ENCODE assay signal across 22 mouse cellular contexts in the genomic region with DNA sequence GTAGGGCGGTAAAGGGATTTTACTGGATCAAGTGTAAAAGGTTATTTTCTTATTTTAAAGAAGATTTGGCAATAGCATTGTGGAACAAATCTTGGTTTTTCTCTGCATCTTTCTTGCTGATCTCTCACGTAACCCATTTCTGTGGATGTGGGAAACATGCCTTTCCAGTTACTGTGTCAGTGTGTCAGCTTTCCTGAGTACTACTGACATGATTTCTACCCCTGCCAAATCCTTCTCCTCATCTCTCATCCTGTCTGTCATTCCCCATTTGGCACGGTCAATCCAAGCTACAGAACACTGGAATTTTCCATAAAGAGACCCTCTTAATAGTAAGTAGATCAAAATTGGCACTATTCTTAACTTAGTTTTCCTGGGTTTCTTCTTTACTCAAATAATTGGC.
DNase-seq lines count a peak whose midpoint lies in the region; ATAC-seq and TF ChIP-seq lines count a peak whose summit lies in the region.
"Had no signal": no experiment of that assay in that cellular context is flagged by ENCODE, and none has a peak within 500 bp of the region (broad histone marks: within the 10 kb centered on the region; RNA-seq: fewer than 3 reads in every experiment).

No protein-coding gene starts in this region.

- no peak overlapping the region for H3K4me3 ChIP-seq in forebrain, embryonic 15.5 days
- H3K4me3 ChIP-seq in forebrain, embryonic 16.5 days (replicated peaks; ENCODE audit: low read length) = no peak overlapping the region
- H3K4me3 ChIP-seq in lung, embryonic 16.5 days (ENCODE audit: low read length) = no peak overlapping the region
- no peak overlapping the region for H3K4me3 ChIP-seq in lung, adult 2 months (replicated peaks; ENCODE audit: extremely low read depth, low read depth, low read length)
- H3K4me3 ChIP-seq in kidney, embryonic 14.5 days (ENCODE audit: low read length) = no peak overlapping the region
- H3K4me3 ChIP-seq: embryonic facial prominence, embryonic 13.5 days; forebrain, embryonic 10.5 days; heart, embryonic 10.5 days; hindbrain, embryonic 12.5 days had no signal

- TF ChIP-seq CTCF in lung, adult 2 months (IDR thresholded peaks at IDR 0.05; ENCODE audit: insufficient read depth, low read length) = no peak

- H3K4me2 ChIP-seq in forebrain, embryonic 15.5 days (replicated peaks) = no peak overlapping the region
- H3K4me2 ChIP-seq in forebrain, embryonic 16.5 days (ENCODE audit: low read length) = no peak overlapping the region
- H3K4me2 ChIP-seq in lung, embryonic 16.5 days (ENCODE audit: low read depth, low read length) = no peak overlapping the region
- no peak overlapping the region for H3K4me2 ChIP-seq in kidney, embryonic 14.5 days (replicated peaks; ENCODE audit: low read depth, low read length)
- H3K4me2 ChIP-seq: embryonic facial prominence, embryonic 13.5 days; hindbrain, embryonic 12.5 days had no signal

- no peak for DNase-seq in lung, adult 2 months
- peak; percentile 75 for DNase-seq in 3T3-L1 (ENCODE audit: low read depth, low spot score)
- DNase-seq in kidney, postnatal 36 days = no peak
- DNase-seq: adrenal gland, adult 8-10 months; adrenal gland, postnatal 36 days; cerebellum, adult 11 months; cerebellum, adult 9-10 months; cerebellum, postnatal 25 days; gastrocnemius, postnatal 10 days; heart, adult 18-20 months; heart, postnatal 10 days; heart, postnatal 4 days had no signal

- no peaks in the 10 kb centered on the region for H3K4me1 ChIP-seq in forebrain, embryonic 15.5 days
- H3K4me1 ChIP-seq in forebrain, embryonic 16.5 days (replicated peaks; ENCODE audit: control insufficient read depth, insufficient read depth, low read length) = no peaks in the 10 kb centered on the region
- no peaks in the 10 kb centered on the region; the same call in 1 of the 2 replicates for H3K4me1 ChIP-seq in lung, embryonic 16.5 days (replicated peaks; ENCODE audit: control insufficient read depth, insufficient read depth, low read length)
- H3K4me1 ChIP-seq in lung, adult 2 months (ENCODE audit: control insufficient read depth, insufficient read depth, low read length) = no peaks in the 10 kb centered on the region
- H3K4me1 ChIP-seq in kidney, embryonic 14.5 days (ENCODE audit: control insufficient read depth, insufficient read depth, low read length) = no peaks in the 10 kb centered on the region
- H3K4me1 ChIP-seq: embryonic facial prominence, embryonic 13.5 days; forebrain, embryonic 10.5 days; heart, embryonic 10.5 days; hindbrain, embryonic 12.5 days had no signal

- no peak for ATAC-seq in forebrain, embryonic 15.5 days (replicated peaks)
- ATAC-seq in forebrain, embryonic 16.5 days = no peak
- ATAC-seq in lung, embryonic 16.5 days (ENCODE audit: low read depth) = peak; percentile 60
- ATAC-seq in kidney, embryonic 14.5 days (ENCODE audit: low FRiP score, low TSS enrichment) = no peak
- ATAC-seq: forebrain, embryonic 14.5 days; hindbrain, embryonic 16.5 days had no signal

- H3K27ac ChIP-seq in forebrain, embryonic 15.5 days (replicated peaks) = 0 out of 2 replicates have a peak overlapping the region, but pooled peaks have one; percentile 1
- no peak overlapping the region for H3K27ac ChIP-seq in forebrain, embryonic 16.5 days (ENCODE audit: low read length)
- no peak overlapping the region for H3K27ac ChIP-seq in lung, embryonic 16.5 days (ENCODE audit: low read length)
- H3K27ac ChIP-seq in kidney, embryonic 14.5 days (ENCODE audit: low read depth, low read length) = no peak overlapping the region
- H3K27ac ChIP-seq: embryonic facial prominence, embryonic 13.5 days; forebrain, embryonic 10.5 days; heart, embryonic 10.5 days; hindbrain, embryonic 12.5 days had no signal

- H3K27me3 ChIP-seq in forebrain, embryonic 15.5 days = no peaks in the 10 kb centered on the region
- H3K27me3 ChIP-seq in forebrain, embryonic 16.5 days (replicated peaks; ENCODE audit: control insufficient read depth, insufficient read depth, low read length) = no peaks in the 10 kb centered on the region
- H3K27me3 ChIP-seq in lung, embryonic 16.5 days (ENCODE audit: control insufficient read depth, insufficient read depth, low read depth, low read length) = no peaks in the 10 kb centered on the region
- H3K27me3 ChIP-seq in kidney, embryonic 14.5 days (ENCODE audit: control insufficient read depth, insufficient read depth, low read length) = no peaks in the 10 kb centered on the region
- H3K27me3 ChIP-seq: embryonic facial prominence, embryonic 13.5 days; hindbrain, embryonic 12.5 days had no signal

- H3K9me3 ChIP-seq in forebrain, embryonic 15.5 days = no peaks in the 10 kb centered on the region
- H3K9me3 ChIP-seq in forebrain, embryonic 16.5 days (ENCODE audit: control insufficient read depth, low read length) = no peaks in the 10 kb centered on the region
- H3K9me3 ChIP-seq in lung, embryonic 16.5 days (ENCODE audit: control insufficient read depth, low read length) = no peaks in the 10 kb centered on the region
- no peaks in the 10 kb centered on the region for H3K9me3 ChIP-seq in kidney, embryonic 14.5 days (ENCODE audit: control insufficient read depth, low read length)
- H3K9me3 ChIP-seq: embryonic facial prominence, embryonic 13.5 days; forebrain, embryonic 10.5 days; heart, embryonic 10.5 days; hindbrain, embryonic 12.5 days had no signal

- WGBS in forebrain, embryonic 15.5 days = 83% methylated on average over 3 of the region's 3 CpGs
- WGBS in forebrain, embryonic 16.5 days = 74% methylated on average over 3 of the region's 3 CpGs
- 57% methylated on average over 3 of the region's 3 CpGs for WGBS in lung, embryonic 16.5 days
- WGBS in lung, adult 2 months = 80% methylated on average over 3 of the region's 3 CpGs
- 88% methylated on average over 3 of the region's 3 CpGs for WGBS in kidney, embryonic 14.5 days

- no peaks in the 10 kb centered on the region for H3K36me3 ChIP-seq in forebrain, embryonic 15.5 days
- H3K36me3 ChIP-seq in forebrain, embryonic 16.5 days (ENCODE audit: control insufficient read depth, insufficient read depth) = no peaks in the 10 kb centered on the region
- no peaks in the 10 kb centered on the region for H3K36me3 ChIP-seq in lung, embryonic 16.5 days (ENCODE audit: control insufficient read depth, insufficient read depth, low read length)
- H3K36me3 ChIP-seq in kidney, embryonic 14.5 days (ENCODE audit: control insufficient read depth, insufficient read depth, low read length) = no peaks in the 10 kb centered on the region
- H3K36me3 ChIP-seq: embryonic facial prominence, embryonic 13.5 days; forebrain, embryonic 10.5 days; heart, embryonic 10.5 days; hindbrain, embryonic 12.5 days had no signal

- H3K9ac ChIP-seq in forebrain, embryonic 15.5 days (replicated peaks) = no peak overlapping the region
- no peak overlapping the region for H3K9ac ChIP-seq in forebrain, embryonic 16.5 days (replicated peaks; ENCODE audit: low read depth, low read length)
- no peak overlapping the region for H3K9ac ChIP-seq in lung, embryonic 16.5 days (ENCODE audit: low read length)
- no peak overlapping the region for H3K9ac ChIP-seq in kidney, embryonic 14.5 days (ENCODE audit: low read depth, low read length)
- H3K9ac ChIP-seq: embryonic facial prominence, embryonic 13.5 days; hindbrain, embryonic 12.5 days had no signal

- no peak for TF ChIP-seq POLR2A in lung, adult 2 months (IDR thresholded peaks at IDR 0.05; ENCODE audit: borderline replicate concordance, extremely low read depth, low read depth, low read length)
